Mouse (Mus musculus) lung, embryonic 14.5 days (tissue): ENCODE data around the gene Prmt1. TPM values are rescaled to one million over a fixed set of nuclear protein-coding genes. Genes with fewer than 3 reads are reported as not detected.

Experiments used
- ATAC-seq: fragments of 200-750 bp; cut with Nextera tagmentation; 2 replicates; pipeline ENCODE4 v1.8.0; 2017; ENCODE audit warnings: mild to moderate bottlenecking, moderate TSS enrichment, moderate library complexity; ENCODE audit not compliant: insufficient read depth
- DNase-seq: peaks from one replicate; pipeline ENCODE4 v3.0.0-alpha.2; 2015
- H3K27ac ChIP-seq: fragments of 300-500 bp; sonication (generic); 2 replicates; pipeline ENCODE4 v1.5.1; 2014; ENCODE audit warnings: low read depth, mild to moderate bottlenecking, moderate library complexity
- H3K27me3 ChIP-seq: fragments of 300-500 bp; sonication (generic); 2 replicates; pipeline ENCODE4 v1.6.1; 2014; ENCODE audit warnings: low read length, control low read depth; ENCODE audit not compliant: insufficient read depth
- H3K36me3 ChIP-seq: fragments of 300-500 bp; sonication (generic); 2 replicates; pipeline ENCODE4 v1.6.1; 2014; ENCODE audit warnings: control low read depth; ENCODE audit not compliant: insufficient read depth
- H3K4me1 ChIP-seq: fragments of 300-500 bp; sonication (generic); 2 replicates; pipeline ENCODE4 v1.6.1; 2014; ENCODE audit warnings: antibody characterized with exemption, control low read depth; ENCODE audit not compliant: insufficient read depth
- H3K4me2 ChIP-seq: fragments of 300-500 bp; sonication (generic); 2 replicates; pipeline ENCODE4 v1.6.1; 2014; ENCODE audit warnings: mild to moderate bottlenecking
- H3K4me3 ChIP-seq: fragments of 300-500 bp; sonication (generic); 2 replicates; pipeline ENCODE4 v1.5.1; 2014; ENCODE audit warnings: low read depth, low read length
- H3K9ac ChIP-seq: fragments of 300-500 bp; sonication (generic); 2 replicates; pipeline ENCODE4 v1.6.1; 2014
- H3K9me3 ChIP-seq: fragments of 300-500 bp; sonication (generic); 2 replicates; pipeline ENCODE4 v1.6.1; 2016; ENCODE audit warnings: low read depth, low read length, control low read depth
- CTCF ChIP-seq: IDR thresholded peaks from 2 replicates; pipeline ENCODE4 v1.5.1; 2016; ENCODE audit warnings: antibody characterized with exemption, low read depth
- WGBS: fragments of 180-500 bp; shearing (Covaris S2); extraction: QIAGEN DNeasy Blood & Tissue Kit; methylation state at CpG from one replicate; pipeline ENCODE4 v1.1.7; 2014; 5-methylcytosine and 5-hydroxymethylcytosine counted together
- polyA plus RNA-seq: library from polyadenylated mRNA; unstranded; fragments of >200 nt; fragmentation: Nextera tagmentation; extraction: Ambion mirVana; gene quantifications from 2 replicates; pipeline ENCODE4 v1.2.1, GENCODE M21; 2014

Gene Prmt1
- polyA plus RNA-seq, 1 experiment from 2014 or later: 238 TPM

- 0 out of 2 replicates have a peak, but pooled peaks cover 3% of the 10 kb centered on the region for H3K4me1 ChIP-seq
- H3K9ac ChIP-seq: no peak overlapping the region
- peaks cover 4% of the 10 kb centered on the region; the same call in 1 of the 2 replicates for H3K36me3 ChIP-seq
- no peak overlapping the region for H3K4me2 ChIP-seq
- ATAC-seq: no peak
- no peak for DNase-seq
- H3K9me3 ChIP-seq: no peaks in the 10 kb centered on the region
- 67% methylated on average over 20 of the region's 20 CpGs for WGBS
- H3K27ac ChIP-seq: no peak overlapping the region
- no peak overlapping the region for H3K4me3 ChIP-seq
- TF ChIP-seq CTCF: no peak
- no peaks in the 10 kb centered on the region for H3K27me3 ChIP-seq
These were observed 29.1 kb downstream of the Prmt1 start for GRCm38 (mm10) chr7:44957183-44957835.

GRCm38 (mm10) chr7:44956266-44956665 is 30.1 kb downstream of the Prmt1 start:
- WGBS: 68% methylated on average over 6 of the region's 6 CpGs
- Histone ChIP-seq H3K4me3 (no peak overlapping the region), H3K4me1 (peaks cover 12% of the 10 kb centered on the region; the same call in 1 of the 2 replicates), H3K27me3 (peaks cover 6% of the 10 kb centered on the region; the same call in 1 of the 2 replicates), H3K27ac (no peak overlapping the region), H3K4me2 (no peak overlapping the region), H3K9ac (no peak overlapping the region), H3K36me3 (peaks cover 2% of the 10 kb centered on the region; the same call in 1 of the 2 replicates), H3K9me3 (no peaks in the 10 kb centered on the region)
- TF ChIP-seq CTCF: no peak
- DNase-seq: no peak
- ATAC-seq: no peak

- peaks cover 12% of the 10 kb centered on the region for H3K27me3 ChIP-seq
These were observed 30.7 kb downstream of the Prmt1 start for GRCm38 (mm10) chr7:44955628-44956027.

GRCm38 (mm10) chr7:44954091-44954885 is 32.1 kb downstream of the Prmt1 start:
- H3K4me2 ChIP-seq: no peak overlapping the region
- no peak overlapping the region for H3K4me3 ChIP-seq
- no peak overlapping the region for H3K27ac ChIP-seq
- no peaks in the 10 kb centered on the region for H3K9me3 ChIP-seq
- peaks cover 12% of the 10 kb centered on the region; the same call in 1 of the 2 replicates for H3K4me1 ChIP-seq
- no peak for ATAC-seq
- TF ChIP-seq CTCF: no peak
- WGBS: 80% methylated on average over 12 of the region's 12 CpGs
- H3K9ac ChIP-seq: no peak overlapping the region
- no peak for DNase-seq
- H3K27me3 ChIP-seq: peaks cover 19% of the 10 kb centered on the region
- no peaks in the 10 kb centered on the region for H3K36me3 ChIP-seq

More at GRCm38 (mm10) chr7:44955628-44956027, 30.7 kb downstream of the Prmt1 start:
- WGBS: 48% methylated on average over 5 of the region's 5 CpGs
- Histone ChIP-seq H3K4me2 (no peak overlapping the region), H3K9me3 (no peaks in the 10 kb centered on the region), H3K9ac (no peak overlapping the region), H3K27ac (no peak overlapping the region), H3K36me3 (no peaks in the 10 kb centered on the region), H3K4me1 (peaks cover 12% of the 10 kb centered on the region; the same call in 1 of the 2 replicates), H3K4me3 (no peak overlapping the region)
- ATAC-seq (no peak), DNase-seq (peak; percentile 59)
- peak; percentile 57 for TF ChIP-seq CTCF

- TF ChIP-seq CTCF: no peak
- H3K9ac ChIP-seq: no peak overlapping the region
These were observed 32.8 kb downstream of the Prmt1 start for GRCm38 (mm10) chr7:44953561-44953960.

GRCm38 (mm10) chr7:44952611-44953306 is 33.6 kb downstream of the Prmt1 start:
- 7% methylated on average over 24 of the region's 24 CpGs for WGBS
- peak overlapping the region; percentile 74 for H3K27ac ChIP-seq
- no peak for TF ChIP-seq CTCF
- peaks cover 19% of the 10 kb centered on the region for H3K27me3 ChIP-seq
- H3K4me3 ChIP-seq: peak overlapping the region; percentile 50
- no peaks in the 10 kb centered on the region for H3K9me3 ChIP-seq
- H3K36me3 ChIP-seq: no peaks in the 10 kb centered on the region
- peaks cover 12% of the 10 kb centered on the region; the same call in 1 of the 2 replicates for H3K4me1 ChIP-seq
- DNase-seq: peak; percentile 97
- peak overlapping the region; percentile 62 for H3K9ac ChIP-seq
- peak; percentile 93 for ATAC-seq
- H3K4me2 ChIP-seq: peak overlapping the region; percentile 97

More at GRCm38 (mm10) chr7:44953561-44953960, 32.8 kb downstream of the Prmt1 start:
- no peak overlapping the region for H3K4me2 ChIP-seq
- peaks cover 19% of the 10 kb centered on the region for H3K27me3 ChIP-seq
- no peak overlapping the region for H3K4me3 ChIP-seq
- H3K4me1 ChIP-seq: peaks cover 12% of the 10 kb centered on the region; the same call in 1 of the 2 replicates
- DNase-seq: no peak
- H3K9me3 ChIP-seq: no peaks in the 10 kb centered on the region
- no peak overlapping the region for H3K27ac ChIP-seq
- WGBS: 60% methylated on average over 14 of the region's 14 CpGs
- no peaks in the 10 kb centered on the region for H3K36me3 ChIP-seq
- ATAC-seq: no peak
